Mouse (Mus musculus): ENCODE measurements around the gene Rbfox1.

The Rbfox1 gene

GRCm38 (mm10) chr16:7036566-7036965 lies 1151.4 kb downstream of the Rbfox1 start:
- in situ Hi-C loops (cut with MboI, MseI): no loop called here

DNA sequence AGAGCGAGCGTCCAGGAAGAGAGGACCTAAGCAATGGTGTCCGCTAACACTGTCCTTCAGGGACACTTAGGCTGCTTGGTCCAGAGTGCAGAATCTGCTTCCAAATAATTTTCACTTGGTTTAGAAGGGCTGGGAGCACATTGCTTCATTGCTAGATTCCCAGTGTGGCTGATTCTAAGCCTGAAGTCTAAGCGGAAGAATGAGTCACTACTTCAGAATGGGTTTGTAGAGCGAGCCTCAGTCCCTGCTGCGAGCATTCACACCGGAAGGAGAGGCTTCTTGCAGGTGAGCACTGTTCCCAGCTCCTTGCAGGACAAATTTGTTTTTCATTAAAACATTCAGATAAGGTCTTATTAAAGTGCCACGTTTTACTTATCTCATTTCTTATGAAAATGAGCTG lies 1151.8 kb downstream of the Rbfox1 start:
- in situ Hi-C loops (cut with MboI, MseI): no loop called here

GRCm38 (mm10) chr16:7038639-7039260 lies 1153.6 kb downstream of the Rbfox1 start:
- in situ Hi-C loops (cut with MboI, MseI): no loop called here

- in situ Hi-C loops (cut with MboI, MseI): no loop called here
Observed at GRCm38 (mm10) chr16:7039404-7040367, 1154.5 kb downstream of the Rbfox1 start.

GRCm38 (mm10) chr16:7040691-7041090 lies 1155.5 kb downstream of the Rbfox1 start:
- in situ Hi-C loops (cut with MboI, MseI): no loop called here

DNA sequence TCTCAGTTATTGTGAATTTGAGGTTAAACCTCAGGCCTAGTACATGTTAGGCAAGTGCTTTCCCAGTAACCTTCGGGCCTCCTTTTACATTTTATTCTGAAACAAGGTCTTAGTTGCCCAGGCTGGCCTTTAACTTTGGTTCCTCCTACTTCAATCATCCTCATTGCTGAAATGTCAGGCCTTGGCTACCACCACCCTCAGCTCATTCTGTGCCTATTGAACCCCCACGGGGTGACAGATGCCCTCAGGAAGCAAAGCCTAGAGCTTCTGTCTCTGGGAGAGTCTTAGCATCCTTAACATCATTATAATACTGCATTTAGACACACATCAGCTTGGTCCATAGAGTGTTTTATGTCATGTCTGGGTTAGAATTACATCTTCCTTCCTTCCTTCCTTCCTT lies 1162.3 kb downstream of the Rbfox1 start:
- in situ Hi-C loops (cut with MboI, MseI): no loop called here

DNA sequence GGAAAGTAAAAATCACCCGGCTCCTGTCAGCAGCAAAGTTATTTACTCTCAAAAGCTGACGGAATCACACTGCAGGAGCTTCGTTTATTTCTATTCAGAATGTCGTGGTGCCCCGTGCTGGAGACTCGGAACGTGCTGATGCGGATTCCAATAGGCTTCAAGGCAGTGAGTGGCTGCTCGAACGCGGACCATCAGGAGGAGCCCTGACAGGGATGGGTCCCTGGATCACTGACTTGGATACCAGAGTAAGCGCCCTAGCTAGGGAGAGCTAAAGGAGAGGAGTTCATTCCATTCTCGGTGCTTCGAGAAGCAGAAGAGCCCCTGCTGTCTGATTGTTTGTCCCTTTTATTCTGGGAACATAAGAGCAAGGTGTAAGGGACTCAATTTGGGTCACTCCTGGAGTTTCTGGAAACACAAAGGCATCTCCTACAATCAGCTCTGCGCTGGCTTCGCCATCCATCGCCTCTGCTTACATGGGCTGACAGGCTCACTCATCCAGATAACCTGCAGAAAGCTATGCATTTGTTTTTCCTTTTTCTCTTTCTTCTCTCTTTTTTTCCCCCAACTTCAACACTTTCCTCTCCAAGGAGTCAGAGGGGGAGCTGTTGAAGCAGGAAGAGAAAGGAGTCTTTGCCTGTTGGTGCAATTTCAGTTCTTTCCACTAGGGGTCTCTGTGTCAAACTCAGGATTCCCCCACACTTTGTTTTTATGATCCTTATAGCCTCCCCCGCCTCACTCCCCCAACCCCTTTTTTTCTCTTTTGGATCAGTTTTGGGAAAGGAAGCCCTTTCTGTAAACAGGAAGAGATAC lies 1164.2 kb downstream of the Rbfox1 start:
- in situ Hi-C loops (cut with MboI, MseI): no loop called here

- in situ Hi-C loops (cut with MboI, MseI): loop anchor here (10.0 kb wide), 1 partner anchor 1274 kb away; no protein-coding TSS in a partner anchor
Observed at GRCm38 (mm10) chr16:7050945-7051344, 1165.8 kb downstream of the Rbfox1 start.

GRCm38 (mm10) chr16:7051991-7052390 lies 1166.8 kb downstream of the Rbfox1 start:
- in situ Hi-C loops (cut with MboI, MseI): loop anchor here (10.0 kb wide), 1 partner anchor 1273 kb away; no protein-coding TSS in a partner anchor

GRCm38 (mm10) chr16:7052408-7052807 lies 1167.3 kb downstream of the Rbfox1 start:
- in situ Hi-C loops (cut with MboI, MseI): loop anchor here (10.0 kb wide), 1 partner anchor 1272 kb away; no protein-coding TSS in a partner anchor

- in situ Hi-C loops (cut with MboI, MseI): loop anchor here (10.0 kb wide), 1 partner anchor 1267 kb away; no protein-coding TSS in a partner anchor
Observed at GRCm38 (mm10) chr16:7057789-7058188, 1172.6 kb downstream of the Rbfox1 start.

DNA sequence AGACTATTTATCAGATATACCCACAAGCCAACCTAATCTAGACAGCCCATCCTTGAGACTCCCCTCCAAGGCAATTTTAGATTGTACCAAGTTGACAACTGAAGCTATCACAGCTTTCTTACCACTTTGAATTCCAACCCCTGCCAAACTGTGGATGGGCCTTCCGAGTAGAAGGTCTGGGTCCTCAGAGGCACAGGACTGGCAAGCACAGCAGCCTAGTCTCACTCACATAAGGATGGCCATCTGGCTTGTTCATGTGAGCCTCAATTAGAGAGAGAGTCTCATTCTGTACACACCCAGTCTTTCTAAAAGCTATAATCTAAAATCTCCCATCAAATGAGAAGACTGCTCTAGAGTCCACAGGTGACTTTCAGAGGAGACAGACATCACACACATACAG lies 1173.4 kb downstream of the Rbfox1 start:
- in situ Hi-C loops (cut with MboI, MseI): loop anchor here (10.0 kb wide), 1 partner anchor 1266 kb away; no protein-coding TSS in a partner anchor

DNA sequence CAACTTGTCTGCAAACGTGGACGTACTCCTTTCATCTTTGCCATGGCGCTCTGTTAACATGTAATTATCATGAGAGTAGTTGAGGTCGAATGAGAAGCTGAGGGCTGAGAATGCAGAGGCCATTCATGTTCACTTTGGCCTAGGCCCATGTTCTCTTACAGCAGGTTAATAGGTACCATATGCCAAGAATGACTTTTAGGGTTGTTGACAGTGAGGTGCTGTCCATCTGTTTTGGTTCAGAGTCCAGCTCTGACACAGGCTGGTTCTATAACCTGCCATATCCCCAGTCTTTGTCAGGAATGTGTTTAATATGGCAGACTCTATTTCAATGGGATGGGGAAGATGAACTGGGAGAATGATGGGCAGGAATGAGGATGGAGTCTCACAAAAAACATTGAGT lies 1174.4 kb downstream of the Rbfox1 start:
- in situ Hi-C loops (cut with MboI, MseI): loop anchor here (10.0 kb wide), 1 partner anchor 1265 kb away; no protein-coding TSS in a partner anchor

- in situ Hi-C loops (cut with MboI, MseI): no loop called here
Observed at GRCm38 (mm10) chr16:7060864-7061263, 1175.7 kb downstream of the Rbfox1 start.

GRCm38 (mm10) chr16:7062512-7062911 lies 1177.4 kb downstream of the Rbfox1 start:
- in situ Hi-C loops (cut with MboI, MseI): no loop called here

DNA sequence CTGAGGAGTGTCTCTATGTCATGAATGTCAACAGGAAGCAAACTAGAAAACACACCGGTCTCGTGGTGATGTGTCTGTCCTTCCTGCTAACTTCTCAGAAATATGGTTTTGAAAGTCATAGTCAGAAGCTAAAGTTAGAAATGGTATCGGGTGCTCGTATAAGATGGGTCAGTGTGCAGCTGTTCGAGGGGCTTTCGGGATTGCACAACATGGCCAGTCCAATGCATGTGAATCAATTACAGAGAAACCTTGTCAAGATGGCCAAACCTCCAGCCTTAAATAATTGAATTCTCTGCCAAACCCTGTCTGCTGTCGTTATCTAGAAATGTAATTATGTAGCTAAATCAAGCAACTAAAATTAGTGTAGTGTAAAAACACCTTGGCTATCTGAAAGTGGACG lies 1182.0 kb downstream of the Rbfox1 start:
- in situ Hi-C loops (cut with MboI, MseI): no loop called here

DNA sequence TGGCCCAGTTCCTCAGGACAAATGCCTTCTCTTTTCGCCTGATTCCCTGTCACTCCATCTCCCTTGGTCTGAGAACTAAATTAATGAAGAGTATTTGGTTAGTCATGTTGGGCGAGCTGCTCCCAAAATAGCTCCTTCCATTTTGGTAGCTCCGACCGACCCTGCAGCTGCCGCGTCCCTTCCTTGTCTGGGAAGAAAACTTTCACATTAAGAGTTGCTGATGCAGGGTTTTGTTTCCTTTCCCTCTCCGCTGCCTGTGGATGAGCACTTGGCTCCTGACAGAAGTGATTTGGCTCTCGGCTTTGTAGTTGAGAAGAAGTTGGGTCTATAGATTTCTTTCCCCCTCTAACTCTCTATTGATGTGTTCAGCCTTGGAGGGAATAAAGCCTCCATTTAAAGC lies 1184.4 kb downstream of the Rbfox1 start:
- in situ Hi-C loops (cut with MboI, MseI): no loop called here

DNA sequence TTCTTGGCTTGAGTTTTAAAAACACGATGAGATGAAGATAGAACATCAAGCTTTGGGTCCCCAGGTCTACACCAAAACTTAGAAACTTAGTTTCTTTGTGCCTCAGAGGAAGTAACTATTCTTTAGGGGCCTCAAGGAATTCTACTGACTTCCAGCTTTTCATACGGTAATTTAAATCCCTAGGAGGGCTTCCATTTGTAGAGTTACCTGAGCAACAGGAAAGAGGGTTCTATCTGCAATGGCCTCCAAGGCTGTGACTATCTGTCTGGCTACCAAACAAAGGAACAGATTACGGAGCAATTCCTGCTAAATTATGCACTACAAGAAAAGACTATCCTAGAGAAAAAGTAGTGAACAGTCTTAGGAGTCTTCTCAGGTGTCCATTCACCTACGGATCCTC lies 1189.6 kb downstream of the Rbfox1 start:
- in situ Hi-C loops (cut with MboI, MseI): no loop called here

- in situ Hi-C loops (cut with MboI, MseI): no loop called here
Observed at GRCm38 (mm10) chr16:7075749-7076148, 1190.6 kb downstream of the Rbfox1 start.

- in situ Hi-C loops (cut with MboI, MseI): no loop called here
Observed at GRCm38 (mm10) chr16:7076305-7076704, 1191.2 kb downstream of the Rbfox1 start.

DNA sequence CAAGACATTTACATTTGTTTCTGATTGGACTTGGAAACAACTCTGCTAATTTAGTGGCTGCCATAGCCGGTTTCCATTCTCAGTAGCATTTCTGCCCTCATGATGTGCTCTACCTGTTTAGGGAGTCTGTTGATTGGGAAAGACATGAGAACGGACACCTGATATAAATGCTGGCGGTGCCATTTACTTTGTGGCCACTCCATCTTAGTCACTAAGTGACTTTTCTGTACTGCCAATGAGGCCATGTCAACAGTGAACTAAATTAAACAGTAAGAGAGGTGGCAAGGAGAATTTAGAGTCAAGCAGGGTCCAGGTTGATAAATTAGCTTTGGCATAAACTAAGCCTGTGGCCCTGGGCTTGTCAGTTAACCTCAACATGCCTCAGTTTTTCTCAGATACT lies 1191.6 kb downstream of the Rbfox1 start:
- in situ Hi-C loops (cut with MboI, MseI): no loop called here
